Mouse (Mus musculus) cortical plate, adult 2 months (tissue): ENCODE measurements around the gene Etnk2.

Source experiments
- CTCF ChIP-seq: fragments of 200-500 bp; IDR thresholded peaks from 2 replicates; pipeline ENCODE4 v1.5.1; 2011; ENCODE audit warnings: mild to moderate bottlenecking, control low read depth, low read length; ENCODE audit not compliant: insufficient read depth; ENCODE audit errors: extremely low read depth
- POLR2A ChIP-seq: fragments of 200-500 bp; IDR thresholded peaks from 2 replicates; pipeline ENCODE4 v1.6.1; 2011; ENCODE audit warnings: mild to moderate bottlenecking, low read length, control low read depth; ENCODE audit not compliant: insufficient read depth; ENCODE audit errors: extremely low read depth

GRCm38 (mm10) chr1:133400014-133400725 is 36.8 kb downstream of the Etnk2 start:
- TF ChIP-seq POLR2A (no peak), CTCF (no peak)
